Mouse (Mus musculus) heart, embryonic 16.5 days (tissue): ENCODE measurements around the gene Scarf1. TPM values are rescaled to one million over a fixed set of nuclear protein-coding genes. Genes with fewer than 3 reads are reported as not detected.

Experiments
- ATAC-seq: fragments of 200-750 bp; cut with Nextera tagmentation; replicated peaks from 2 replicates; pipeline ENCODE4 v1.8.0; 2017; ENCODE audit warnings: moderate number of reproducible peaks; ENCODE audit not compliant: insufficient read depth, low FRiP score; ENCODE audit errors: extremely low read depth
- H3K27ac ChIP-seq: fragments of 300-500 bp; sonication (generic); 2 replicates; pipeline ENCODE4 v1.5.1; 2014; ENCODE audit warnings: mild to moderate bottlenecking, low read length, control low read depth, moderate library complexity
- H3K27me3 ChIP-seq: fragments of 300-500 bp; sonication (generic); 2 replicates; pipeline ENCODE4 v1.6.1; 2014; ENCODE audit warnings: low read length, mixed read lengths; ENCODE audit not compliant: control insufficient read depth, insufficient read depth
- H3K36me3 ChIP-seq: fragments of 300-500 bp; sonication (generic); 2 replicates; pipeline ENCODE4 v1.6.1; 2014; ENCODE audit not compliant: control insufficient read depth, insufficient read depth
- H3K4me1 ChIP-seq: fragments of 300-500 bp; sonication (generic); 2 replicates; pipeline ENCODE4 v1.6.1; 2014; ENCODE audit warnings: low read length, mixed read lengths; ENCODE audit not compliant: control insufficient read depth, insufficient read depth
- H3K4me2 ChIP-seq: fragments of 300-500 bp; sonication (generic); 2 replicates; pipeline ENCODE4 v1.6.1; 2014; ENCODE audit warnings: low read depth, mild to moderate bottlenecking, control low read depth, low read length
- H3K4me3 ChIP-seq: fragments of 300-500 bp; sonication (generic); 2 replicates; pipeline ENCODE4 v1.5.1; 2014; ENCODE audit warnings: mild to moderate bottlenecking, control low read depth, low read length
- H3K9ac ChIP-seq: fragments of 300-500 bp; sonication (generic); 2 replicates; pipeline ENCODE4 v1.6.1; 2014; ENCODE audit warnings: low read length, control low read depth
- H3K9me3 ChIP-seq: fragments of 300-500 bp; sonication (generic); replicated peaks from 2 replicates; pipeline ENCODE4 v1.6.1; 2016; ENCODE audit warnings: low read length; ENCODE audit not compliant: control insufficient read depth
- WGBS: fragments of 180-500 bp; shearing (Covaris S2); extraction: QIAGEN DNeasy Blood & Tissue Kit; methylation state at CpG from one replicate; pipeline ENCODE4 v1.1.7; 2014; 5-methylcytosine and 5-hydroxymethylcytosine counted together
- polyA plus RNA-seq: library from polyadenylated mRNA; unstranded; fragments of >200 nt; fragmentation: Nextera tagmentation; extraction: Ambion mirVana; gene quantifications from 2 replicates; pipeline ENCODE4 v1.2.1, GENCODE M21; 2015

Scarf1 gene
- polyA plus RNA-seq, 1 experiment from 2014 or later: 11.0 TPM

DNA sequence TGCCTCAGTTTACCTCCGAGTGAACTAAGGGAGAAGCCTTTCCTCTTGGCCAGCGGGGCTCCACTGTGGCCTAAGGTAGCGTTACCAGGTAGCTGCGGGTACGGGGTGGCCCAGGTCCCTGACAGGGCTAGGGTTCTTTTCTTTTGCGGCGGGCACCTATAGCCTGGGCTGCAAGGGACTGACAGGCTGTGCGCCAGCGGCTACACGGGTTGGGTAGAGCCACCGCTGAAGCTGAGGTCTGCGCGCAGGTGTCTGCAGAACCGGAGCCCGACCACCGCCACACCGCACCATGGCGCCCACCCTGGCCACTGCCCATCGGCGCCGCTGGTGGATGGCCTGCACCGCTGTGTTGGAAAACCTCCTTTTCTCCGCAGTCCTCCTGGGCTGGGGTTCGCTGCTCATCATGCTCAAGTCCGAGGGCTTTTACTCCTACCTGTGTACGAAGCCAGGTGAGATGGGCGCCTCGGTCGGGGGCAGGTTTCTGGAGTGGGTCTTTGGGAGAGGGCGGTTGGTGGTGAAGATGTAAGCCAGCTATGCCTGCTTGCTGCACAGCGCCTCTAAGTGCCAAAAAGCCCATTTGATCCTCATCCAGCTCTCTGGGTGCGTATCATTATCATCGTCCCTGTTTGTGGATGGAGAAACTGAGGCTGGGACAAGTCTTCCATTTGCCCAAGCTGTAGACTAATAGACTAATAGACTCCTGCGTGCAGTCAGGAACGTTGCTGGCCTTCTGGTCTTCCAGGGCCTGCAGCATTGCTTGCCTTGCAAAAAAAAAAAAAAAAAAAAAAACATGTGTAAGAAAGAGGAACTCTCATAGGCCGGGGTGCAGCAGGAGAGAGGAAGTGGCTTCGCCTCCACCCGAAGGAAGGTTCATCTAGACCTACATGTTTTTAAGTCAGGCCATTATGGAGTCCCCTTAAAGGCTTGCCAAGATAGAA lies 19.3 kb downstream of the Scarf1 start:
- Histone ChIP-seq H3K9ac (peak overlapping the region; percentile 77), H3K27me3 (no peaks in the 10 kb centered on the region), H3K4me1 (peaks cover 22% of the 10 kb centered on the region), H3K4me3 (peak overlapping the region; percentile 70), H3K9me3 (no peaks in the 10 kb centered on the region), H3K4me2 (peak overlapping the region; percentile 96), H3K36me3 (no peaks in the 10 kb centered on the region), H3K27ac (peak overlapping the region; percentile 57)
- 14% methylated on average over 38 of the region's 38 CpGs for WGBS
- ATAC-seq: no peak

DNA sequence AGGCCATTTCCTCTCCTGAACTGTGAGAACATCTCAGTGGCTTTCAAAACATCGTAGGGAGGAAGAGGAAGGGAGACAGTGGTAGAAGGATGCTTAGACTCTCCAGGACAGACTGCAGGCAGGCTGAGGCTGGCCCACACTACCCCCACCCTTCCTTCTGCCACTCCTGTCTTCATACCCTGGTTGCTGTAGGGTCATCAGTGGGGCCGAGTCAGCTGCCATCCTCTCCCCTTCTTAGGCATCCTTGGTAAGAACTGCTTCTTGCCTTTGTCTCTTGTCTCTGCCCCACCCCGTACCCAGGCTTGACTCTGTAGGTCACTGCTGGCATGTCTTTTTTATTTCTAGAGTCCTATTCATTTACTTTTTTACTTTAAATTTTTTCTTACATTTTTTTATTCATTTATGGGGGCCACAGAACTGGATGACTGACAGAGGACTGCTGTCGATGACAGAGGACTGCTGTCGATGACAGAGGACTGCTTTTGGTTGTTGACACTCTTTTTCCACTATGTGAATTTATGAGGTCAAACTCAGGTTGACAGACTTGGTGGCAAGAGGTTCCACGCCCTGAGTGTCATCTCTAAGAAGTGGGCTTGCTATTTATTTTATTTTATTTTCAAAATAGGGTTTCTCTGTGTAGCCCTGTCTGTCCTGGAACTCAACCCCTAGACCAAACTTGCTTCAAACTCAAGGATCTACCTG lies 20.1 kb downstream of the Scarf1 start:
- peak overlapping the region; percentile 57 for H3K27ac ChIP-seq
- no peaks in the 10 kb centered on the region for H3K9me3 ChIP-seq
- no peak overlapping the region for H3K9ac ChIP-seq
- H3K4me1 ChIP-seq: peaks cover 30% of the 10 kb centered on the region
- ATAC-seq: no peak
- H3K4me2 ChIP-seq: peak overlapping the region; percentile 96
- no peak overlapping the region; the same call in 1 of the 2 replicates for H3K4me3 ChIP-seq
- WGBS: 72% methylated on average over 6 of the region's 6 CpGs
- H3K27me3 ChIP-seq: no peaks in the 10 kb centered on the region
- no peaks in the 10 kb centered on the region for H3K36me3 ChIP-seq

DNA sequence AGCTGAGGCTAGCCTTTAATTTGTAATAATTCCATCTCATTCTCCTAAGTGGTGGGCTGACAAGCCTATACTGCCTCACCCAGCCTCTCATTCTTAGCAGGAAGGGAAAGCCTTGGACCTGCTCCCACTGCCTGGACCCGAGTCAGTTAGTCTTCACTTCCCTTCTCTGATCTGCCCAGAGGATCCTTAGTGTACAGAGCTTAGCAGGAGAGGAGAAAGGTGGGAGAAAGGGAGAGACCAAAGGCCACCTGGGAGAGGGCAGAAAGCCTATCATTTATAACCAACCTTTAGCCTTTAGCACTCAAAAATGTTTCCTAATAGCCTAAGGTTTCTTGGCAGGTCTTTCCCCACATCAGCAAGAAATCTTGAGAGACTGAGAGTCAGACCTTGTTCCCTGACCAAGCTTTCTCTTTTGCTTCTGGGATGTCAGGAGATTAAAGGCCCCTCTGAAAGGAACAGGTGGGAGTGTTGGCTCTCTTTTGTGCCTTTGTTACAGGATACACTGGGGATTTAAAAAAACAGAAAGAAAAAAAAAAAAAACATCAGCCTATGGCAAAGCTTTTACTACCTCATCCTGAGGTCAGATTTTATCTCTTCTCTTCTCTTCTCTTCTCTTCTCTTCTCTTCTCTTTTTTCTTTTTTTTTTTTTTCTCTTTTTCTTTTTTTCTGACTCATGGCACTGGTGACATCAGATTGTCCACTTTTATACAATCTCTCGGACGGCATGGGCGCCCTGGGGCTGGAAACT lies 21.1 kb downstream of the Scarf1 start:
- Histone ChIP-seq H3K27me3 (no peaks in the 10 kb centered on the region), H3K9ac (0 out of 2 replicates have a peak overlapping the region, but pooled peaks have one; percentile 16), H3K9me3 (no peaks in the 10 kb centered on the region), H3K27ac (peak overlapping the region; percentile 57), H3K4me3 (no peak overlapping the region), H3K4me2 (0 out of 2 replicates have a peak overlapping the region, but pooled peaks have one; percentile 20), H3K4me1 (peaks cover 37% of the 10 kb centered on the region), H3K36me3 (no peaks in the 10 kb centered on the region)
- ATAC-seq: no peak
- WGBS: 44% methylated on average over 4 of the region's 4 CpGs

DNA sequence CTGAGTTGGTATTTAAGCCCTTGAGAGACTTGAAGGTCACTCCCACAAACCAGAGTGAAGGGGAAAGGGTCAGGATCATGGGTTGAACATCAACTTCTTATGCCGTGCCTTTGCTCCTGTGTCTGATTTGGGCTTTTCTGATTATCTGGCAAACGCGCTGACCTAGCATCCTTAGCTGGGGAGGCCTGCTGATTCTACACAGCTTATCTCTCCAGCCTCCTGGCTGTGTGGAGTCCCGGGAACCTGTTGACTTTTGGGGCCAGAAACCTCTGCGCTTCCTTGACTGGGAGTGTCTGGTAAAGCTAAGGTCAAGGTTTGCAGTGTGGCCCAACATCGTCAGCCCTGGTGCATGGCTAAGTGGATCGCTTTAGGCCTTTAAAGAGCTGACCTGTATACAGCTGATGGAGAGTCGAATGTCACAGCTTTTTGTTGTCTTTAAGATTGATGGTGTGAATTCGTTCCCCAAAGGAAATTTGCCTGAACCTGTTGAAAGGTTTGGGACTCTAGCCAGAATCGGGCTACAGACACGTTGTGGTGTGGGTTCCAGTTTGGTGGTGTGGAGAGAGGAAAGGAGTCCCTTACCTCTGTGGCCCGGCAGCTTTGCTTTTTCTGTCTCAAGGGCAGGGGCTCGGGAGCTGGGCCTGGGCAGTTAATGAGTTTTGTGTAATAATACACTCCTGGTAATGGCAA lies 21.9 kb downstream of the Scarf1 start:
- Histone ChIP-seq H3K4me3 (no peak overlapping the region), H3K27ac (peak overlapping the region; percentile 30; the same call in 1 of the 2 replicates), H3K4me2 (0 out of 2 replicates have a peak overlapping the region, but pooled peaks have one; percentile 20), H3K27me3 (no peaks in the 10 kb centered on the region), H3K9ac (0 out of 2 replicates have a peak overlapping the region, but pooled peaks have one; percentile 16), H3K4me1 (peaks cover 37% of the 10 kb centered on the region), H3K36me3 (no peaks in the 10 kb centered on the region), H3K9me3 (no peaks in the 10 kb centered on the region)
- ATAC-seq: no peak
- 35% methylated on average over 13 of the region's 13 CpGs for WGBS

DNA sequence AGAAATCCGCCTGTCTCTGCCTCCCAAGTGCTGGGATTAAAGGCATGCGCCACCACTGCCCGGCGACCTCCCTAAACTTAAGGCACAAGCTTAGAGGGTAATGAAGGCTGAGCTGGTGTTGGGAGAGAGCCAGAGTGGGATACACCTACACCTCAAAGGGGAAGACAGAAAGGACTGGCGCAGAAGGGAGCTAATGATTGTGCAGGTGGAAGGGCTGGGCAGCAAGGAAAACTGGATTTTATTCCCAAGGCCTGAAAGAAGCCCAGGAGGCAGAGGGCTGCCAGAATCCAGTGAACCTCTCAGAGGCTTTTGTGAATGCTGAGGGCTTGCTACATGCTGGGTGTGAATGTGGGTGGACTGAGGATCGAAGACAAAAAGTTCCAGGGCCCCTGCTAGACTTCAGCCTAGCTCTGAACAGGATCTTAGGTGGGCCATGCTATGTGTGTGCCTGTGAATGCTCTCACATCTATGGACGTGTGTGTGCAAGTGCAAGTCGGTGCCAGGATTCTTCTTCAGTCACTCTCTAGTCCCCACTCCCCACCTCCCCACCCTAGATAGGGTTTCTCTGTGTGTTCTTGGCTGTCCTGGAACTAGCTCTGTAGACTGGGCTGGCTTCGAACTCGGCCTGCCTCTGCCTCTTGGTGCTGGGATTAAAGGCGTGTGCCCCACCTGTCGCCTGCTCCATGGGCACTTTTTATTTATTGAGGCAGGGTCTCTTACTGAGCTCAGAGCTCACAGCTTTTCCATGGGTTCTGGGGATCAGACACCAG lies 23.1 kb downstream of the Scarf1 start:
- H3K9ac ChIP-seq: no peak overlapping the region
- no peaks in the 10 kb centered on the region for H3K9me3 ChIP-seq
- no peaks in the 10 kb centered on the region for H3K27me3 ChIP-seq
- WGBS: 88% methylated on average over 12 of the region's 12 CpGs
- no peaks in the 10 kb centered on the region for H3K36me3 ChIP-seq
- no peak overlapping the region for H3K4me3 ChIP-seq
- H3K27ac ChIP-seq: no peak overlapping the region
- H3K4me1 ChIP-seq: peaks cover 42% of the 10 kb centered on the region
- no peak for ATAC-seq
- no peak overlapping the region for H3K4me2 ChIP-seq

DNA sequence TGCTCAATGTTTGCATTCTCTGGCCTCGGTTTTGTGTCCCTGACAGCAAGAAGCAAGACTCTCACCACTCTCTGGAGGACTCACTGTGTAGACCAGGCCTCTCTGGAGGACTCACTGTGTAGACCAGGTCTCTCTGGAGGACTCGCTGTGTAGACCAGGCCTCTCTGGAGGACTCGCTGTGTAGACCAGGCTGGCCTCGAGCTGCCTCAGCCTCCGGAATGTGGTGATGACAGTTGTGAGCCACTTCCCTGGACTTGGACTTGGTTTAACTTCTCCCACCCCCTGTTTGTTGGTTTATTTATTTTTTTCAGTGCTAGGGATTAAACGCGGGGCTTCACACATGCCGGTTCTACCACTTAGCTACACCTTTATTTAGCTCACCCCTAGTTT lies 23.7 kb downstream of the Scarf1 start:
- Histone ChIP-seq H3K36me3 (no peaks in the 10 kb centered on the region), H3K27me3 (no peaks in the 10 kb centered on the region), H3K9me3 (no peaks in the 10 kb centered on the region), H3K4me1 (peaks cover 41% of the 10 kb centered on the region), H3K4me3 (no peak overlapping the region), H3K4me2 (no peak overlapping the region), H3K27ac (no peak overlapping the region), H3K9ac (no peak overlapping the region)
- WGBS: 73% methylated on average over 8 of the region's 8 CpGs
- no peak for ATAC-seq

DNA sequence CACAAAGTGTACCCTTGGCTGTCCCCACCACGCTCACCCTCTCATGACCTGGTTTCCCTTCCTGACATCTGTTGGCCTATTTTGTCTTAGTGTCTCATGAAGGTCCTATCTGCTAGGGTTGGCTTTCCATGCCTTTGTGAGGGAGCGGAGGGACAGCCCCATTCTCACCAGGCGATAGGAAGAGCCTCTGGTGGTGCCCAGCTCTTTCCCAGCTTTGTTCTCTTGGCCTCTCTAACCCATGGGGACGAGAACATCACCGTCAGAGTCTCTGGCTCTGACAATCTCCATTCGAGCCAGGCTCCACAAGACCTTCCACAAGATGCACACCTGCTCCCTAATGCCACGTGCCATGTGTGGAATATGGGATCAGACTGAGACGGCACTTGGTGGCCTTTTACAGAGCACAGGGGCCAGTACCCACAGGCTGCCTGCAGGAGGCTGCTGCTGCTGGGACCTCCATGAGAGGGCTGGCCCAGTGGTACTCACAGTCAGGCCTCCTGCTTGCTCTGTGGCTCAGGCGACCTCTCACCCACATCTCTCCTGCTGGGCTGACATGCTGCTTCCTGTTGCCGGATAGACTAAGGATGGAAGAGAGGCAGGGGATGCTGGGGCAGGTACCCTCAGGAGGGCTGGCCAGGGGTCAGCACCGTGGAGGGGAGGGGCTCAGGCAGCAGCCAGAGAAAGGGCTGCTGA lies 24.3 kb downstream of the Scarf1 start:
- ATAC-seq: 0 out of 2 replicates have a peak, but pooled peaks have one; percentile 21
- no peak overlapping the region for H3K4me3 ChIP-seq
- H3K9me3 ChIP-seq: no peaks in the 10 kb centered on the region
- WGBS: 55% methylated on average over 11 of the region's 11 CpGs
- H3K27me3 ChIP-seq: no peaks in the 10 kb centered on the region
- H3K9ac ChIP-seq: peak overlapping the region; percentile 54
- H3K4me2 ChIP-seq: no peak overlapping the region
- no peaks in the 10 kb centered on the region for H3K36me3 ChIP-seq
- H3K4me1 ChIP-seq: peaks cover 35% of the 10 kb centered on the region
- peak overlapping the region; percentile 73 for H3K27ac ChIP-seq
